Mouse (Mus musculus) adrenal gland, adult (tissue): ENCODE results near the gene Slc16a10.
A peak's percentile ranks its signal among the peaks of the same experiment; 100 is the strongest.
"Not testable (repeated sequence)": the region's sequence is repeated elsewhere in the genome, so short reads cannot be mapped to it uniquely, and the experiment has no call there.

ENCODE experiments used
- DNase-seq, 2 experiments: peaks; one replicate each; pipeline ENCODE4 v3.0.0; 2022 to 2023; ENCODE audit warnings: low spot score in 1 of 2; ENCODE audit not compliant: inconsistent age in 2 of 2

Gene Slc16a10

GRCm38 (mm10) chr10:40036686-40037560 lies 105.1 kb downstream of the Slc16a10 start:
- peak in 1 of 2 experiments; percentile 13 for DNase-seq

GRCm38 (mm10) chr10:40034956-40035355 lies 107.1 kb downstream of the Slc16a10 start:
- no peak for DNase-seq

- DNase-seq = no peak
Observed at GRCm38 (mm10) chr10:40032897-40033296, 109.2 kb downstream of the Slc16a10 start.

- no peak for DNase-seq
Observed at GRCm38 (mm10) chr10:40030716-40031115, 111.3 kb downstream of the Slc16a10 start.

- no peak for DNase-seq
Observed at GRCm38 (mm10) chr10:40029610-40030009, 112.4 kb downstream of the Slc16a10 start.

GRCm38 (mm10) chr10:40028091-40028490 lies 114.0 kb downstream of the Slc16a10 start:
- peak in 1 of 2 experiments; percentile 10 for DNase-seq

GRCm38 (mm10) chr10:40026546-40026945 lies 115.5 kb downstream of the Slc16a10 start:
- no peak for DNase-seq

GRCm38 (mm10) chr10:40025560-40025959 lies 116.5 kb downstream of the Slc16a10 start:
- DNase-seq = no peak

- DNase-seq = peak; percentile 88 to 96
Observed at GRCm38 (mm10) chr10:40024554-40025428, 117.3 kb downstream of the Slc16a10 start, which contains the start of gene Mfsd4b1. TSS of gene Mfsd4b1 (minus strand) at chr10:40025268.

- no peak for DNase-seq
Observed at GRCm38 (mm10) chr10:40020401-40020800, 121.7 kb downstream of the Slc16a10 start.

GRCm38 (mm10) chr10:40019492-40019891 lies 122.6 kb downstream of the Slc16a10 start:
- DNase-seq = no peak

- DNase-seq = no peak
Observed at GRCm38 (mm10) chr10:40018261-40018860, 123.7 kb downstream of the Slc16a10 start.

GRCm38 (mm10) chr10:40009591-40009990 lies 132.5 kb downstream of the Slc16a10 start:
- no peak for DNase-seq

- DNase-seq = not testable (repeated sequence)
Observed at GRCm38 (mm10) chr10:40008847-40009246, 133.2 kb downstream of the Slc16a10 start.

- DNase-seq = no peak
Observed at GRCm38 (mm10) chr10:40007953-40008352, 134.1 kb downstream of the Slc16a10 start.

- DNase-seq = no peak
Observed at GRCm38 (mm10) chr10:40006963-40007362, 135.1 kb downstream of the Slc16a10 start.

GRCm38 (mm10) chr10:40000746-40001145 lies 141.3 kb downstream of the Slc16a10 start:
- no peak for DNase-seq

- no peak for DNase-seq
Observed at GRCm38 (mm10) chr10:39991155-39991554, 150.9 kb downstream of the Slc16a10 start.

- no peak for DNase-seq
Observed at GRCm38 (mm10) chr10:39986466-39986865, 155.6 kb downstream of the Slc16a10 start, which contains the start of gene Mfsd4b5. TSS of gene Mfsd4b5 (minus strand) at chr10:39986646.
